In the genomic region with DNA sequence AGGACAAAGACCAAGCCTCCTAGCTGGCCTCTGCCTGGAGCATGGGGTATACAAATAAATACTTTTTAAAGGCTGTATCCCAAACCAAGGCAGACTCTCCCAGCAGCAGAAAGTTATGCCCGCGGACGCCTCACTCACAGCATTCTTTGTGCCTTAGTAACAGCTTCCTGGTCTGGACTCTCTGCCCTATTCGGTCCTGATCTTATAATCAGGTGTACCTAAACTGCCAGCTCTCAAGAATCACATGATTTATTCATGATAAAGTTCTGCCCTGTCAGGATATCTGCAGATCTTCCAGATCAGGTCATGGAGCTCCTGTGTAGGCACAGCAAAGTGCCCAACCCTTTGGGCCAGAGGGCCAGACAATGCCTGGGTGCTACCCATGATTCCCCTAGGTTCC, we compare ENCODE assay signal across 12 mouse cellular contexts. TPM values are rescaled to one million over a fixed set of nuclear protein-coding genes. Genes with fewer than 3 reads are reported as not detected.
DNase-seq lines count a peak whose midpoint lies in the region; ATAC-seq and TF ChIP-seq lines count a peak whose summit lies in the region.
"Had no signal": no experiment of that assay in that cellular context is flagged by ENCODE, and none has a peak within 500 bp of the region (broad histone marks: within the 10 kb centered on the region; RNA-seq: fewer than 3 reads in every experiment).

No protein-coding gene starts in this region.

- H3K9me3 ChIP-seq in lung, embryonic 14.5 days (ENCODE audit: low read depth, low read length), result no peaks in the 10 kb centered on the region
- H3K9me3 ChIP-seq in kidney, embryonic 16.5 days (ENCODE audit: low read length), result no peaks in the 10 kb centered on the region
- no peaks in the 10 kb centered on the region for H3K9me3 ChIP-seq in stomach, embryonic 14.5 days (ENCODE audit: control insufficient read depth, low read depth, low read length)
- H3K9me3 ChIP-seq: forebrain, embryonic 15.5 days; hindbrain, embryonic 15.5 days; midbrain, embryonic 15.5 days; neural tube, embryonic 12.5 days had no signal

- no peak overlapping the region for H3K9ac ChIP-seq in lung, embryonic 14.5 days
- no peak overlapping the region for H3K9ac ChIP-seq in kidney, embryonic 16.5 days (replicated peaks; ENCODE audit: low read length)
- H3K9ac ChIP-seq in stomach, embryonic 14.5 days (replicated peaks; ENCODE audit: low read depth, low read length), result no peak overlapping the region
- H3K9ac ChIP-seq: forebrain, embryonic 15.5 days; hindbrain, embryonic 15.5 days; midbrain, embryonic 15.5 days; neural tube, embryonic 12.5 days had no signal

- peaks cover 7% of the 10 kb centered on the region; the same call in 1 of the 2 replicates for H3K36me3 ChIP-seq in lung, embryonic 14.5 days (ENCODE audit: insufficient read depth)
- H3K36me3 ChIP-seq in kidney, embryonic 16.5 days (ENCODE audit: insufficient read depth, low read length), result no peaks in the 10 kb centered on the region
- H3K36me3 ChIP-seq in stomach, embryonic 14.5 days (ENCODE audit: control insufficient read depth, insufficient read depth, low read length), result peaks cover 3% of the 10 kb centered on the region; the same call in 1 of the 2 replicates
- H3K36me3 ChIP-seq: forebrain, embryonic 15.5 days; neural tube, embryonic 12.5 days had no signal

- H3K4me1 ChIP-seq in lung, embryonic 14.5 days (ENCODE audit: insufficient read depth), result no peaks in the 10 kb centered on the region
- H3K4me1 ChIP-seq in kidney, embryonic 16.5 days (ENCODE audit: insufficient read depth, low read length), result peaks cover 18% of the 10 kb centered on the region
- peaks cover 2% of the 10 kb centered on the region; the same call in 1 of the 2 replicates for H3K4me1 ChIP-seq in stomach, embryonic 14.5 days (ENCODE audit: control insufficient read depth, insufficient read depth, low read length)

- peak overlapping the region; percentile 86 for H3K27ac ChIP-seq in lung, embryonic 14.5 days (ENCODE audit: low read depth)
- H3K27ac ChIP-seq in kidney, embryonic 16.5 days (ENCODE audit: low read length), result peak overlapping the region; percentile 92
- peak overlapping the region; percentile 91 for H3K27ac ChIP-seq in stomach, embryonic 14.5 days (ENCODE audit: low read length)
- H3K27ac ChIP-seq: forebrain, embryonic 15.5 days; hindbrain, embryonic 15.5 days; midbrain, embryonic 15.5 days; neural tube, embryonic 12.5 days had no signal

- peak overlapping the region; percentile 71 for H3K4me2 ChIP-seq in lung, embryonic 14.5 days
- H3K4me2 ChIP-seq in kidney, embryonic 16.5 days (replicated peaks; ENCODE audit: low read depth, low read length), result peak overlapping the region; percentile 76
- peak overlapping the region; percentile 79 for H3K4me2 ChIP-seq in stomach, embryonic 14.5 days (replicated peaks; ENCODE audit: low read depth, low read length)
- H3K4me2 ChIP-seq: forebrain, embryonic 15.5 days; hindbrain, embryonic 15.5 days; midbrain, embryonic 15.5 days; neural tube, embryonic 12.5 days had no signal

- no peak for ATAC-seq in lung, embryonic 14.5 days (ENCODE audit: insufficient read depth)
- ATAC-seq in kidney, embryonic 16.5 days (ENCODE audit: low FRiP score, low TSS enrichment), result no peak
- no peak for ATAC-seq in stomach, embryonic 14.5 days (ENCODE audit: insufficient number of reproducible peaks, insufficient read depth, low FRiP score, low read depth)
- ATAC-seq: forebrain, embryonic 15.5 days; midbrain, embryonic 15.5 days had no signal

- WGBS in lung, embryonic 14.5 days, result 52% methylated on average over 4 of the region's 4 CpGs
- WGBS in kidney, embryonic 16.5 days, result 57% methylated on average over 4 of the region's 4 CpGs
- 54% methylated on average over 4 of the region's 4 CpGs for WGBS in stomach, embryonic 14.5 days

- TF ChIP-seq CTCF in lung, embryonic 14.5 days (IDR thresholded peaks at IDR 0.05; ENCODE audit: low read depth), result no peak

- no peaks in the 10 kb centered on the region for H3K27me3 ChIP-seq in lung, embryonic 14.5 days (ENCODE audit: insufficient read depth, low read length)
- no peaks in the 10 kb centered on the region; the same call in 1 of the 2 replicates for H3K27me3 ChIP-seq in kidney, embryonic 16.5 days (ENCODE audit: insufficient read depth, low read length)
- no peaks in the 10 kb centered on the region for H3K27me3 ChIP-seq in stomach, embryonic 14.5 days (ENCODE audit: control insufficient read depth, insufficient read depth, low read length)
- H3K27me3 ChIP-seq: forebrain, embryonic 15.5 days; hindbrain, embryonic 15.5 days; midbrain, embryonic 15.5 days; neural tube, embryonic 12.5 days had no signal

- 0 out of 2 replicates have a peak overlapping the region, but pooled peaks have one; percentile 12 for H3K4me3 ChIP-seq in lung, embryonic 14.5 days (ENCODE audit: low read depth, low read length)
- H3K4me3 ChIP-seq in kidney, embryonic 16.5 days (ENCODE audit: low read length), result peak overlapping the region; percentile 2; the same call in 1 of the 2 replicates
- 0 out of 2 replicates have a peak overlapping the region, but pooled peaks have one; percentile 12 for H3K4me3 ChIP-seq in stomach, embryonic 14.5 days (ENCODE audit: low read depth, low read length)
- H3K4me3 ChIP-seq: forebrain, embryonic 15.5 days; hindbrain, embryonic 15.5 days; midbrain, embryonic 15.5 days; neural tube, embryonic 12.5 days had no signal

- DNase-seq in lung, embryonic 14.5 days, result peak; percentile 6
- no peak for DNase-seq in lung, postnatal 4 days
- DNase-seq in Muller cell, postnatal 12 days (ENCODE audit: inconsistent ontology term), result peak; percentile 27
- no peak for DNase-seq in cerebellum, postnatal 10 days
- no peak for DNase-seq in cerebellum, postnatal 14 days
- DNase-seq: gastrocnemius, postnatal 36 days had no signal

RNA-seq across cellular contexts. Expression of gene Cgn, which starts 3.4 kb away (rescaled TPM):
- polyA plus RNA-seq in lung, embryonic 14.5 days (2014; fragmentation: Nextera tagmentation; extraction: Ambion mirVana), result 18.3 and 19.5 TPM in 2 replicates
- 20.7 and 24.0 TPM in 2 replicates for polyA plus RNA-seq in kidney, embryonic 16.5 days (2015; fragmentation: Nextera tagmentation; extraction: Ambion mirVana)
- 31.9 and 35.2 TPM in 2 replicates for polyA plus RNA-seq in stomach, embryonic 14.5 days (2014; fragmentation: Nextera tagmentation; extraction: Ambion mirVana)

RNA-seq across cellular contexts. Expression of gene Pogz, which starts 54.4 kb away (rescaled TPM):
- polyA plus RNA-seq in lung, embryonic 14.5 days (2014; fragmentation: Nextera tagmentation; extraction: Ambion mirVana), result 21.3 and 22.1 TPM in 2 replicates
- polyA plus RNA-seq in kidney, embryonic 16.5 days (2015; fragmentation: Nextera tagmentation; extraction: Ambion mirVana), result 15.9 and 21.0 TPM in 2 replicates
- polyA plus RNA-seq in stomach, embryonic 14.5 days (2014; fragmentation: Nextera tagmentation; extraction: Ambion mirVana), result 25.5 TPM in 2 replicates

Comparison
In these comparisons a context has a peak if more than half of its experiments do, and no peak if none do; other contexts are left out.
1. DNase-seq: peak in lung, embryonic 14.5 days (single experiment) and Muller cell, postnatal 12 days (single experiment); none in lung, postnatal 4 days (0 of 2), cerebellum, postnatal 10 days (0 of 2) and cerebellum, postnatal 14 days (0 of 2).
2. Peak in every context shown above with its lines, with median percentiles within 50 percentile points of each other: H3K27ac ChIP-seq, H3K4me2 ChIP-seq and H3K4me3 ChIP-seq.